Mouse (Mus musculus) frontal cortex, adult 2 months (tissue): ENCODE measurements around the gene P2ry6. TPM values are rescaled to one million over a fixed set of nuclear protein-coding genes. Genes with fewer than 3 reads are reported as not detected.

Source experiments
- DNase-seq, 2 experiments: peaks; one replicate each; pipeline ENCODE4 v3.0.0; 2022; ENCODE audit warnings: low spot score in 1 of 2; ENCODE audit errors: extremely low spot score in 1 of 2
- polyA plus RNA-seq: library from polyadenylated mRNA; depleted of rRNA; stranded (reverse); fragments of >200 nt; gene quantifications from 2 replicates; pipeline ENCODE4 v1.2.3, GENCODE M21; 2012

The P2ry6 gene
- polyA plus RNA-seq, 1 experiment, result 4.1 TPM

- DNase-seq, result no peak
Observed at GRCm38 (mm10) chr7:100990636-100991311, 16.3 kb upstream of the P2ry6 start.

GRCm38 (mm10) chr7:100988092-100988491 lies 13.6 kb upstream of the P2ry6 start:
- DNase-seq, result peak; percentile 33 to 83

GRCm38 (mm10) chr7:100984452-100985395 lies 10.3 kb upstream of the P2ry6 start:
- DNase-seq, result no peak

- DNase-seq, result peak in 1 of 2 experiments; percentile 25
Observed at GRCm38 (mm10) chr7:100979175-100979574, 4.7 kb upstream of the P2ry6 start.

- DNase-seq, result no peak
Observed at GRCm38 (mm10) chr7:100978171-100978570, 3.7 kb upstream of the P2ry6 start.

GRCm38 (mm10) chr7:100972875-100973274 lies 1.6 kb downstream of the P2ry6 start:
- DNase-seq, result peak in 1 of 2 experiments; percentile 30

- DNase-seq, result no peak
Observed at GRCm38 (mm10) chr7:100968874-100969659, 5.4 kb downstream of the P2ry6 start.

- no peak for DNase-seq
Observed at GRCm38 (mm10) chr7:100968376-100968775, 6.1 kb downstream of the P2ry6 start.

- DNase-seq, result no peak
Observed at GRCm38 (mm10) chr7:100967850-100968249, 6.6 kb downstream of the P2ry6 start.

- DNase-seq, result no peak
Observed at GRCm38 (mm10) chr7:100966014-100966413, 8.4 kb downstream of the P2ry6 start.

GRCm38 (mm10) chr7:100965079-100965478 lies 9.4 kb downstream of the P2ry6 start:
- DNase-seq, result no peak

- no peak for DNase-seq
Observed at GRCm38 (mm10) chr7:100964242-100964641, 10.2 kb downstream of the P2ry6 start.

GRCm38 (mm10) chr7:100963381-100963780 lies 11.1 kb downstream of the P2ry6 start:
- DNase-seq, result no peak

- DNase-seq, result no peak
Observed at GRCm38 (mm10) chr7:100961146-100961545, 13.3 kb downstream of the P2ry6 start.

- no peak for DNase-seq
Observed at GRCm38 (mm10) chr7:100960462-100960861, 14.0 kb downstream of the P2ry6 start.

- no peak for DNase-seq
Observed at GRCm38 (mm10) chr7:100958426-100958825, 16.0 kb downstream of the P2ry6 start.

- DNase-seq, result no peak
Observed at GRCm38 (mm10) chr7:100952686-100953085, 21.8 kb downstream of the P2ry6 start.

- no peak for DNase-seq
Observed at GRCm38 (mm10) chr7:100951903-100952302, 22.5 kb downstream of the P2ry6 start.

GRCm38 (mm10) chr7:100950481-100951010 lies 23.9 kb downstream of the P2ry6 start:
- no peak for DNase-seq

- DNase-seq, result no peak
Observed at GRCm38 (mm10) chr7:100950031-100950430, 24.4 kb downstream of the P2ry6 start.

- no peak for DNase-seq
Observed at GRCm38 (mm10) chr7:100944738-100945137, 29.7 kb downstream of the P2ry6 start.
